Mouse (Mus musculus) testis, adult 2 months (tissue): ENCODE results near the gene Gamt.

Experiments used
- CTCF ChIP-seq: fragments of 200-500 bp; IDR thresholded peaks from 2 replicates; pipeline ENCODE4 v1.5.1; 2012; ENCODE audit warnings: low read depth, mild to moderate bottlenecking, inconsistent platforms, low read length, moderate library complexity; ENCODE audit not compliant: control insufficient read depth, insufficient read depth, insufficient replicate concordance
- POLR2A ChIP-seq: fragments of 200-500 bp; IDR thresholded peaks from 2 replicates; pipeline ENCODE4 v1.6.1; 2012; ENCODE audit warnings: low read depth, mild to moderate bottlenecking, inconsistent platforms, low read length, moderate library complexity; ENCODE audit not compliant: control insufficient read depth

DNA sequence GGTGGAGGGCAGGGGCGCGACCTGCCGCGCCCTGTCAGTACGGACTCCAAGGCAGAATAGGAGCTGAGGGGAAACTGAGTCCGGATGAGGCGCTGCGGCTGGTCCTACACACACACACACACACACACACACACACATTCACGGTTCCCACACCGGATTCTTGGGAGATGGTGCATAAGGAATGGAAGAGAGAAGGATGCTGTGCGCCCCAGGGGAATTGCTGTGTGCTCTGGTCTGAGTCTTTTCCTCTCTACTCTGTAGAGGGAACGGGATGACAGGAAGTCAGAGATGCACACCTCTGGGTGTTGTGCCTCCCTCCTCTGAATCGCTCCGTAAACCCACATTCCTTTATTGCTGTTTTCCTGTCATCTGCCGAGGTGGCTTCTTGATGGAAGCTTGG is 38.5 kb upstream of the Gamt start:
- TF ChIP-seq CTCF (no peak), POLR2A (no peak)
